Mouse (Mus musculus): ENCODE measurements around the gene App.

The App gene

DNA sequence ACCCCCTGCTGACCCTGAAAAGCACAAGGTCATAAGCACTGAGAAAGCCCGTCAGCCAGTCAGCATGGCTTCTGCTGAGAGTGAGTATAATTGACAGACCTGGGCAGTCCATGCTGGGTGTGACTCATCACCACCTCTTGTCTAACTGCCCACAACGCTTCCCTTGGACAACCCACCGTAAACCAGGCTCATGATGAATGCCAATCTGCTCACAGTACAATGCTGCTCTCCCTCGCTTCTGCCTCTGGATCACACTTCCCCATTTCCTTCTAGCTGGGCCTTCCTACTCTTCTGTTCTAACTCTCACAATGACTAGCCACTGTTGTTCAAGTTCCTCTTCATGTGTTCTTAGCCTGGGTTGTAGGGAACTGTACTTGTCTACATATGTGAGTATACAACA is 206.6 kb downstream of the App start:
- no peak for DNase-seq

DNA sequence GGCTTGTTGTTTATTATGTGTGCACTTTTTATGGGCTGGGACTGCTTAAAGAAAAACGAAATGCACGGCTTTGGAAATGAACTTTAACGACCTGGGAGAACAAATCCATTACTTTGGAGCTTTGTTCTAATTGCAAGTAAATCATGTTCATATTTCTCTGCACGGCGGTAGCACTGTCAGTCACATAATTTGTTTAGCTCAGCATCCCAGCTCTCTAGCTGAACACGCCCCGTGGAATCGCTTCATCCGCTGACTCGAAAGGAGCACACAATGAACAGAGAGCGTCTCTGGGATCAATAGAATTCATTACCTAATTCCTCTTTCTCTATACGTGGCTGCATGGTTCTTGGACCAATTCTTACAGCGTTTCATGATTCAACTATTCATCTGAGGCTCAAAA is 207.5 kb downstream of the App start:
- no peak for DNase-seq

DNA sequence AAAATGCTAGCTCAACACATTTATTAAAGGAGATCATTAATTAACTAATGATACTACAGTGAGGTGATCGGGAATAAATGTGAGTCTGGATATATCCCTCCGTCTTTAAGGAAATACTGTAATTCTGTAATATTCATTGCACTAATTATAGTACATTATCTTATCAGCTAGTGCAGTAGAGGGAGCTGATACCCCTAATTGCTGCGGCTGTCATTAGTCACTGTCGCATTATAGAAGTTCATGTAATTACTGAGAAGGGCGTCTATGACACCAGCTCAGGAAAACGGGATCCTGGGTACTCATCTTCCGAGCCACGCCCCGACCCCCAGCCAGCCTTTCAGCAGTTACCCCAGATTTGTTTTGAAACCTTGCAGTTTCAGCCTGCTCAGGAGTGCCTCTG is 209.6 kb downstream of the App start:
- DNase-seq = no peak

DNA sequence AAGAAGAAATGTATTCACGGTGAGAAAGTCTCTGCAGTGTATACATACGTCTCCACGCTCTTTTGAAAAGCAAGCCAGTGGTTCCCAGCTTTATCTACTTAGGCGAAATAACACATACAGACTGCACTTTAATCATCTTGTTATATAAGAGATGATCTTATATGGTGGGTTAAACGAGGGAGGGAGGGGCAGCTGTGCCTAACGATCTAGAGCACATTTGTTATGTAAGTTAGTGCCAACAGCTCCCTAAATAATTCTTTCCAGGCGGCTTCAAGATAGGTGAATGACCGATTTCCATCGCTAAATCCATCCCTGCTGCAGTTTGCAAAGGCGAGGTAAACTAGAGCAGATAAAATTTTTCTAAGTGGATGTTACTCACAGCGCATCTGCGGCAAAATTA is 210.0 kb downstream of the App start:
- no peak for DNase-seq

DNA sequence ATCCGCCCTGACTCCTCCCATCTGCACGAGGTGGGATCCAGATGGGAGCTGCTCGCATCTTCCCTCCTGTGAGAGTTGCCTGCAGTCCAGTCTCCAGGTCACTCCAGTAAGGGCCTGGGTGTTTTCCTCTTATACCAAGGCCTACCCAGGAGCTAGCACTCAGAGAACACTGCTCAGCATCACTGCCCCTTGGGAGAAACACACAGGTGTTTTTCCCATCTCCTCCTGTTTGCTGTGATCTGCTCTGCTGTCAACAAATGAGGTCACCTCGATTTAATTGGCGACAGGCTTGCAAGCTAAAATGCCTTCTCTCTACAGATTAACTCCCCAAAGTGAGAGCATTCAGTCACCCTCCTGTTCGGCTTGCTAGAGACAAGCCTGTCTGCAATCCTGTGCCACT is 216.3 kb downstream of the App start:
- no peak for DNase-seq

DNA sequence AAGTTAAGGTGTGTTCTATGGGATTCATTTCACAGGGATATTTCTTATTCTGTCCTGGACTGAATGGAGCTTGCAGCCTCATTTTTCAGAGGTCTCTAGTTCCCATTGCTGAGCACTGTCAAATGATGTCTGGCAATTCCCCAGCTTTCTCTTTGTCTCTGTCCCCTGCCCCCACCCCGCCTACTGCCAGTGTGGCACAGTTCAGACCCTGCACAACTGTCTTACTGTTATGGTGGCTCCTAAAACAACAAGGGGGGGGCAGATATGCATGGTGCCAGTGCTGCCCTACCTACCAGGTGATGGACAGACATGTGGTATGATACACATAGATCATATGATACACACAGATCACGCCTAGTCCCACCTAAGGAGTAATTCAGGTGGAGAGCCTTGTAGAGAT is 216.9 kb downstream of the App start:
- DNase-seq = no peak

DNA sequence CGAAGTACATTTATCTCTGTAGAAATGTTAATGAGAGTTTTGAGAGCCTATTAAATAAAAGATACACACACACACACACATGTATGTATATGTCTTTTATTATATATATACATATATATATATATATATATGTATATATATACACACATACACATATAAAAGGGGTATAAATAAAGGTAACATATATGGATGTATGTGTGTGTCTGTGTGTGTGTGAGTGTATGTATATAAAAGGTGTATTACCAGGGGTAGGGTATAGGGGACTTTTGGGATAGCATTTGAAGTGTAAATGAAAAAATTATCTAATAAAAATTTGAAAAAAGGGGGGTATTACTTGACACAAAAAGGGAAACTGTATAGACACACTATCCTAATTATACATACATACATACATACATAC is 217.7 kb downstream of the App start:
- DNase-seq = no peak

DNA sequence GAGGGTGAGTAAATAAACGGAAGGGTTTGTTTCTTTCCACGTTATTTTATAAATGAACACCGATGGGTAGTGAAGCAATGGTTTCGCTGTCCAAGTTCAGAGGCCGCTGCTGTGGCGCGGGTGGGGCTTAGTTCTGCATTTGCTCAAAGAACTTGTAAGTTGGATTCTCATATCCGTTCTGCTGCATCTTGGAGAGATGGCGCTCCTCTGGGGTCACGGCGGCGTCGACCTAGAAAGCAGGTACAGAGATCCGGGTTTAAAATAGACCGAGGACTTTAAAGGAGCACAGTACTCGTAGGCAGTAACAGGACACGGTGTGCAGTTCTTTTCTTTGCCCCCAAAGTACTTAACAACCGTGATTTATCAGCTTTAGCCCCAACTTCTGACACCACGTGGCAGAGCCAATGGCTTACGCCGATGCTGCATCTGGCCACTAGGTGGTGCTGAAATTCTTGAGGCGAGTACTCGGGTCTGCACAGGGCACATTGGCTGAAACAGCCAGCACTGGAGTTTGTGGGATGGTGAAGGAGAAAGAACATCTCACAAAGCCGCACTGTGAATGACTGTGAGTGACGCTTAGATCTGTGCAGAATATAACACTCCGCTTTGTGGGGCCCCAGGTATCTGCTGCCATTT is 218.2 kb downstream of the App start:
- peak; percentile 77 to 84 for DNase-seq

DNA sequence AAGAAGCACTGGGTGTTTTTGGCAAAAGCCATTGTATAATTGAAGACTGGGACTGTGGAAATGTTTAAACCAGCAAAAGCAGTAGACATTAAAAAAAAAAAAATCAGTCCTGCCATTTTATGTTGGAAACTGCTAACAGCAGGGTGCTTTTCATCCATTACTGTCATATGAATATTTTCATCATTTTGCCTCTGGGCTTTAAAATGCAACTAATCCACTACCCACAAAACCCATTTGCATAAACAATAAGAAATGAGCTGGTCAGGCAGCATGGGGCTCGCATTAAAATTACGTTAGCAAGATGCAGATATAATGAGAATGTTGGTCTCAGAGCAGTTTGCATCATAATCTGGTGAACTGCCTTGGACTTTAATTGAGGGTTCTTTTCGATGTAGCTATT is 242.5 kb downstream of the App start:
- DNase-seq = no peak

DNA sequence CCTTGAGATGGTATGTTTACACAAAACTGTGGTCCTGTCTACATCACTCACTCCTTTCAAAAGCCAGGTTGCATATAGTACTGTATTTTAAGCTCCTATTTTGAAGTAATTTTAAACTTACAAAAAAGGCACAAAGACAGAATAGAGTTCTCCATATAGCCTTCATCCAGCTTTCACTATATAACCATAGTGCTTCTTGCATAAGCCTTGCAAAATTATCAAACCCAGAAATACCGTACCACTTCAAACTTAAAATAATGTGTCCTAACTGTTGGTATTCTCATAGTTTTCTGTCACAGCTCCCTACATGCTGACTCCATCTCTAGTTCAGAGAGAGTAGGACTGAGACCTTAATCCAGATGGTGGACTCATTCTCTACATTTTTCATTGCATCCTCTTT is 245.7 kb downstream of the App start:
- DNase-seq = no peak

DNA sequence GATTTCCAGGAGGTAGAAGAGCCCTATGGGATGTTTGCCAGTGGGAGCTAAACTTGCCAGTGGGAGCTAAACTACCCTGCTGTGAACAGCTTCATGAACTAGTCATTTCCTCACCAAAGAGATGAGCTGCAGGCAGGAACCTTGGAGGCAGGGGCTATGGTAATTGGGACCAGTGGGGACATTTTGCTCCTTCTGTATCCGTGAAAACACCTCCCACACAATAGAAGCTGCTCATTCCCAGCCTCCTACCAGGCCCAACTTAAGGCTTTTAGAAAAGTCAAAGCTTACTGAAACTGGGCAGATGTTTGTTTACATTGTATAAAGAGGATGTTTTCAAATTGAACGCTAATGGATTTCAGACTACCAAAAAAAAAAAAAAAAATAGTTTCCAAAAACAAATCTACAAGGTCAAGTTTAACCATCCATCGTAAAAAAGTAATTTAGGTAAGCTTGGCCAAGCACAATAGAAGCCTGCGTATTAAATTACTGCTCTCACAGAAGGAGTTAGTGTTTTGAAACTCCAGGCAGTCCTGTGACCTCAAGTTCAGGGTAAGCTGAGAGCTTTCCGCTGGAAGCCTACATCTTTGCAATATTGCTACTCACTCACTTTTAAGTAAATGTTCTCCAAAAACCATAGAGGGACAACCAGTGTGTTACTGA is 253.8 kb downstream of the App start:
- no peak for DNase-seq

DNA sequence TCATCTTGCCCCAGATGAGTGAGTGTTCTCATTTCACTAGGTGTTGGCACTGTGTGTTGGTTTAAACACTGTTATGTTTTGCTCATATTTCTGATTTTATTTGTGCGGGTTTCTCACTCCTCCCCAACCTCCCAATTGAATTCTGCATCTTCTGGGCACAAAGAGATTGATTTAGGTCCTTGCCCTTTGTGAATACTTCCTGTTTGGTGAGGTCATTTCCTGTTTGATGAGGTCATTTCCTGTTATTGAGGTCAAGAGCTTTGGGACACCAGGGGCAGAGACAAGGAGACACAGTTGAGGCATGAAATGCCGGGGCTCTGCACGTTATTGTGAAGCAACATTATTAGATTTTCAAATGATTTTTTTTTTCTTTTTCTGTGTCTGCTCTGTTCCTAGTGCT is 254.5 kb downstream of the App start:
- DNase-seq = no peak

DNA sequence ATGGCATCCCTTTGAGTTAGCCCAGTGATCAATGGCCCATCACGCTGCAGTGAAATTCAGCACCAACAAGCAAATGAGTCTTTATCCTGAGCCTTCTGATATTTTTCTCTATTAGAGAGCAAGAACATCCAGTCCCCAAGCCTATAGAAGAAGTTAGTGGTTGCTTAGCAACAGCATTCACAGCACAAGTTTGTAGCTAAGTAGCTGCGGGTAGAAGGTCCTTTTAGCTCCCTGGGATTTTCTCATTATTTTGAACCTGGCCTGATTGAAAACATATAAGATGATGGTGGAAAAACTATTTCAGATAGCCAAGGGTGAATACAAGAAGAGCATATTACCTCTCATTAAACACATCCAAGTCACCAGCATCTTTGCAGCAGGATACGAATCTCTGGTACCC is 256.8 kb downstream of the App start:
- DNase-seq = no peak

DNA sequence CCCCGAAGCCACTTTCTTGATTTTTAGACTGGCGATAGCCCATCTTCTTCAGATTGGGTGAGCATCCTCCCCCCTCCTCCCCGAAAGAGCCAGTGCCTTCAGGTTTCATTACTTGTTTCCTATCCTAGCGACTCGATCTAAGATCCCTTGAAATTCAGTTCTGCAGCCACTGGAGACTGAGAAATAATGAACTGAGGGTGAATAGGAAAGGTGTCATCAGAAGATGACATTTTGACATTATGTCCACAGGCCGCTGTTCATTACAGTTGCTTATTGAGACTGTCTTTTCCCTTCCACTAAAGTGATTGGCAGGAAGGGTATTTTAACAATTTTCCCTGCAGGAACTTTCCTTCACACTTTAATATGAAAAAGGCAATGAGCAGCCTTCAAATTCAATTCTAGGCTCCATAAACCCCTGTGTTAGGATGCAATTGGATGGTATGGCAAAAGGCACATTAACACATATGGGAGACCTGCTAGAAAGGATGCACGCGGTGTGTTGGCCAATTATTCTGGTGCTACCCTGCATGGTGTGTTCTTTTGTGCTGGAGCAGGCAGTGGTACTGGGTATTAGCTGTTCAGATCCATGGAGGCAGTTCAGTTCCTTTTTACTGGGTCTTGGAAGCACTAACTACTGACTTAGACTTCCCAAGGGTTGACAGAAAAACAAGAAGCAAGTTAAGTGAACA is 261.9 kb downstream of the App start:
- DNase-seq = no peak

DNA sequence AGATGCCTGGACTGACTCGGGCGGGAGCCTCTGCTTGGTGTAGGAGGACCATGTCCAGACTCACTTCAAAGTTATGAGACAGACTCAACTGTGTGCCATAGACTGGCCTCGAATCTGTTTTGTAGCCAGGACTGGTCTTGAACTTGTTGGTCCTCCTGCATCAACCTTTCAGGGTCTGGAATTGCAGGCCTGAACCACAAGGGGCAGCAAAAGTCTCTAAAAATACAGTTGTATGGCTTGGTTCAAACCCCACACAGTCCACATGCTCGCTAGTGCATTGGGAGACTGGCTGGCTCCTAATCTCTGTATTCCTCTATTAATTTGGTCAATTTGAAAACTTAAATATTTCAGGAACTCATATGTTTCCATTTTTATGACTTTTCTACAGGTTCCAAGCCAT is 270.6 kb downstream of the App start:
- DNase-seq = no peak

Measured in lung, adult 18-20 months (tissue).